Mouse (Mus musculus) cerebellum, postnatal 4 days (tissue): ENCODE results near the gene Fuom.

Experiments
- DNase-seq, 2 experiments: peaks; one replicate each; pipeline ENCODE4 v3.0.0; 2022; ENCODE audit warnings: low spot score in 2 of 2, mixed read lengths in 1 of 2

The Fuom gene

DNA sequence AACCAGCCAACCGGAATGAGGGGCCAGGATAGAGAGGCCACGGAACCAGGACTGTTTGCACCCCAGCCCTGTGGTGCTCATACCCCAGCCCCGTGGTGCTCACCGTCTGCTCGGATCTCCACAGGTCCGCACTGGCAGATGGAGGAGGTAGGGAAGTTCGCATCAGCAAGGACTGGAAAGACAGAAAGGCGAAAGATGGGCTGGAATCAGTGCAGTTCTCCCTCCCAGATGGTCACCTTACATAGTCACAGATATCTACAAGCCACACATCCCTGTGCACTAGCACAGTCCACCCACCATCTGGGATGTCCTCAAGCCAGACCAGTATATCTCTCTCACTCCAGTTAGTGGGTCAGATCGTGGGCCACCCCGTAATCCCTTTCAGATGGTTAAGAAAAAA is 743 bp downstream of the Fuom start:
- no peak for DNase-seq

DNA sequence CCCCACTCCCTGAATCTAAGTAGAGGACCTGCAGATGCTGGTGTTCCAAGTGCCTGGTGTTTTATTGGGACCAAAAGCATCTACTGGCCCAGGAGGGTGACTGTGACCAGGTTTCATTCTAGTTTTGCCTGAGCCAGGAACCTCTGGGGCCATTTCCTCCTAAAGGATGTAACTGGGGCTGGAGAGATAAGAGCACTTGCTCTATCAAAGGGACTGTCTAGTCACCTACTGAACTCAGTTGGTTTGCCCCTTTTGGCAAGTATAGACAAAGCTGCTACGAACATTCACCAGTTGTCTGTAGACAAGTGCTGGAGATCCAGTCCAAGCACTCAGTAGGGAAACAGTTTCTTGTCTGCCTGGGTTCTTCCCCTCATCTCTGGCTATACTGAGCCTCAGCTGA is 3.8 kb downstream of the Fuom start:
- no peak for DNase-seq

DNA sequence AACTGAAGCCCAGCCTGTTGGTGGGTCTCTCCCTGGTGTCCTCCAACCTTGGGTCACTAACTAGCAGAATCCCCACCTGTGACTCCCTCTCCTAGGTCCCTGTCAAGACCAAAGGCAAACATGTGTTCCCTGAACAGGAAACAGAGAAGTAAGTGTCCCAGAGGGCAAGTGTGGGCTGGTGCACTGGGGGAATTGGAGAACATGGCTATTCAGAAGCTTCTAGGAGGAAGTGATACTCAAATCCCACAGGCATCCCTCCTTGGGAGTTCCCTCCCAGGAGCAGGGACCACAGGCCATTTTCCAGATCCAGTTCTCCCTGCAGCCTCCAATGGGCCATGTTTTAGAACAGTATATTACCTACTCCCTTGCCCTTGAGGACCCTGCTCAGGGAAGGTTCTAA is 6.2 kb downstream of the Fuom start:
- DNase-seq = no peak

DNA sequence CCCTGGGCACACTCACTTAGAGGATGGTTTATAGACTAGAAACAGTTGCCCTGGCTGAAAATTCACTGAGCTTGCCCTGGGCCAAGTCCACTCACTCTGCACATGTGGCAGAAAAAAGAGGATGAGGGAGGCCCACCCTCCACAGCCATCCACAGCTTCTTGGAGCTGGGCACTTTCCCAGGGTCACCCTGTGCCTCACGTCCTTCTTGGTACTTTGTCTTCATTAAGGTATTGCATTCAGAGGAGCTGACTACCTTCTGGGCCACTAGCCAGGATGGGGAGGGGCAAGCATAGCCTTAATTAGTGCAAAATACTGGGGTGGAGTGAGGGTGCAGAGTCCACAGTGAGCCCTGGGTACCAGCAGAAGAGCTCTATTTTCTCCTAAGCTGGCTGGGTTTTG is 6.7 kb downstream of the Fuom start:
- DNase-seq = no peak

DNA sequence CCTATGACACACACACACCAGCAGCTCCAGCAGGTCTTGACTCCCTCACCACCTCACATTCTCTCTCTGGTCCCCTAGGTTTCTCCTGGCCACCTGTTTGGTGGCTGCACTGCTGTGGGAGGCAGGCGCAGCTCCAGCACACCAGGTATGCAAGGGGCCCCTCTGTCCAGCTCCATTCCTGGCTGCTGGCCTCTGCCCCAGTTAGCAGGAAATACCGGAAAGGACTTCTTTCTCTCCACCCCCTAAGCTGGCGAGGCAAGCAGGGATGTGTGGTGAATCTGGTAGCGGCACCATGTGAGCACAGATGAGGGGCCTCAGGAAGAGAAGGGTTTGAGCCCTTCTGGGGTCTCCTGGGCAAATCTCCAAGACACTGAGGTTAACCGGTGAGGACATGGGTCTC is 7.3 kb downstream of the Fuom start:
- no peak for DNase-seq

DNA sequence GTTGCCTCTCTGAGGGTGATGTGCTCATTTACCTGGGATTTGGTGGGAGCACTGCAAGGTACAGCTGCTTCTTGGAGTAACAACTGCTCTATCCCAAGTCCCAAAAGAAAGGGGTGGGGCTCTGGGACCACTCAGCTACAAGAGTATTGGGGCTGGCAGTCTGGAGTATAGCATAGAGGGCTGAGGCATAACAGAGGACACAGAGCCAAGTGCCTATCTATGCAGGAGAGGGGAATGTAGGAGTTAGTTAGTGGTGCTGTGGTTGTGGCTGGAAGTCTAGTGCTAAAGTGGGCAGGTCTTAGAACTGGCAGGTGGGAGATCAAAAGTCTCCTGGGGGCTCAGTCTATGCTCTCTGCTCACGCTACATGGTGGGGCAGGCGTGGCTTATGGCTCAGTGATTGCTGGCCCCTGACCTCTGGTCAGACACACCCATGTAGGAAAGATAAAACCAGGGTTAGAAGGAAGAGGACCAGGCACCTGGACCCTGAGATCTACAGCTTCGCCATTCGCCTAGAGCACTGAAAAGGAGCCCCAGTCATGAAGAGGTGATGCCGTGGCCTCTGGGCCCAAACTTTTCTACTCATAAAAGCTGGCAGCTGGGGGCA is 9.2 kb downstream of the Fuom start, which contains the start of gene Prap1:
Gene Prap1 (plus strand): TSS at position 472 of the 605 bp plus-strand sequence.
- DNase-seq = no peak

DNA sequence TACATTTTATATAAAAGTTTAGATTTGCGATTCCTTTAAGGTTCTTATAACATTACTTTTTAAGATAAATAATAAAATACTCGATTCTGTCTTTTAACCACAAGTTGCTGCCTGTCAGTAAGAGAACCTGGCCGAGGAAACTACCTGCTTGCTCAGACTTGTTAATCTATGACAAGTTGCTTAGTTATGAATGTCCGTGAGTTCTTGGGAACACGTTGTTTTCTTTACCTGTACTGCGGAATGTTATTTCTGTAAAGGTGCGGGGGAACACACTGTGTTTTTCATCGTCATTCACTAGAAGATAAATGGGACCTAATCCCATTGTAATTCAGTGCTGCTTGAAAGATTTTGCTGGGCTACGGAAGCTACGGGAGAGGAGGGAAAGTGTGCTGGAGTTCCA is 11.6 kb downstream of the Fuom start:
- no peak for DNase-seq

DNA sequence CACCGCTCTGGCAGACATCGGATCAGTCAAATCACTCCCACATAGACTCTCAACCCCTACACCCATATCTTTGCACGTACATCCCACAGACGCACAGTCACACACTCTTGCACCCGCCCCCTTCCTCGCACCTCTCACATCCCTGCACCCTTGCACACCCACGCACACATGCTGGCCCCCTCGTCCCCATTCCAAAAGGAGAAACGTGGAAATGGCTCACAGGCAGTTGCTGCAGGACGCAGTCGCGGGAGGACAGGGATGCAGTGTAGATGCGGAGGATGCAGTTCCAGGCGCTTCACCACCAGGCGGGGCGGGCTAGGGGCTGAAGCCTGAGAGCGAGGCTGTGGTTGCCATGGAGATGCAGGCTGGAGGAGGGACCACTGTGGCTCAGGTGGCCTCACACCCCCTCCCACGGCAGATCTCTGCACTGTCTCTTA is 20.0 kb downstream of the Fuom start, which contains the start of gene Caly:
Gene Caly (minus strand): TSS at position 307 of the 437 bp plus-strand sequence.
- DNase-seq = peak; percentile 75 to 88

DNA sequence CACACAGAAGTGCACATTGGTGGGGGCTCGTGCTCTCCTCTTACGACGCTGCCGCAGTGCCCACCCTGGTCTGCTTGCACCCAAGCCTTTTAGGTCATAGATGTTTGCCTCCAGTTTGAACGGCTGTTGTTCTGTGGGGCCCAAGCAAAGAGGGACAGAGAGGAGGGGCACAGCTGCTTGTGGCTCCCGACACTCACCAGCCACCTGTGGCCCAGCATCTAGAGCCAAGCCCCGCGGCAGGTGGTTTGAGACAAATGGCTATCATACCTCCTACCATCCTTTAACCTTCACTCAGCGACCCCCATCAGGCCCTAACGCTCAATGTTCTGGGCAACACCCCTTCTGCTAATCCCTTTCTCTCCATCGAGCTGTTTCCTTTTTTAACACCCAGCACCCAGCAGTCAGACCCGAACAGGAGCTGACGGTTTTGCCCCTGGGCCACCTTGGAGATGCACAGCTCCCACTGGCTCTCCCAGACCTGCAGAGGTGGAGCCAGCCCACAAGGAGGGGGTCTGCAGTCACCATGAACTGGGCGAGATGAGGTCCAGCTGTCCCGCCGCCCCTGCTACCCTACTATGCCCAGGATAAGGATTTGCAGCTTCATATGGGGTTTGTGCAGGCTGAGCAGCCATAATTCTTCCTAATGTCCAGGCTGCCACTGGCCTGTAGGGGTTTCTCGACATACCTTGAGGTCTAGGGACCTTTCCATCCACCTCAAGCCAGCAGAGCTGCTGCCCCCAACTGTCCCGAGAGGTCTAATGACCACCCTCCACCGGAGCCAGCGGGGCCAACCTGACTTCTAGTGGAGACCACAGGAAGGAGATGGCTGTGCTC is 20.6 kb downstream of the Fuom start:
- DNase-seq = peak in 1 of 2 experiments; percentile 32

DNA sequence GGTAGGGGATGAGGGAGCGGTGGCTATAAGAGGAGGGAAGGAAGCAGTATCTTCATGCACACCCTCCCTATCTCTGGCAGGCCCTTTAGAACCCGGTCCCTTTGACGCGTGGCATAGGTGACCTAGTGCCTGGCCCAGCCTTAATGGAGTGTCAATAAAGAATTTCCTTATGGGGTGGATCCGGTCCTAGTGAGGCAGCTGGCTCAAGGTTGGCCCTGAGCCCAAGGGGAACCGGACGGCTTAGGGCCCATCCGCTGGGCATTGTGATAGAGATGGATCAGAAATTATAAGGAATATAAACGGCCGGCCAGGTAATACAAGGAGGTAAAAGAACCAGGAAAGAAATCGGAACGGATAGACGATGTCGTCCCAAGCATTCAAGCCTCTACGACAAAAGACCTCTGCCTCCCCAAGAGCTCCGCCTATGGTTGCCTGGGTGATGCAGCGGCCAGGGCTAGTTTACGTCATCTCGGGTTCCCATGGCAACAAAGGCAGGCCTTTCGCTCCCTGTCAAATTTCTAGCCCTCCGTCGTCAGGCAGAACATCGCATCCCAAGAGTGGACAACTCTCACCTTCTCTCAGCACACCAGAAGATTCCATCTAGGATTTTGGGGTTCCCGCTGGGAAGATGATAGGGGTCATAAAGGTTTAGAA is 21.6 kb downstream of the Fuom start:
- peak; percentile 66 to 80 for DNase-seq

DNA sequence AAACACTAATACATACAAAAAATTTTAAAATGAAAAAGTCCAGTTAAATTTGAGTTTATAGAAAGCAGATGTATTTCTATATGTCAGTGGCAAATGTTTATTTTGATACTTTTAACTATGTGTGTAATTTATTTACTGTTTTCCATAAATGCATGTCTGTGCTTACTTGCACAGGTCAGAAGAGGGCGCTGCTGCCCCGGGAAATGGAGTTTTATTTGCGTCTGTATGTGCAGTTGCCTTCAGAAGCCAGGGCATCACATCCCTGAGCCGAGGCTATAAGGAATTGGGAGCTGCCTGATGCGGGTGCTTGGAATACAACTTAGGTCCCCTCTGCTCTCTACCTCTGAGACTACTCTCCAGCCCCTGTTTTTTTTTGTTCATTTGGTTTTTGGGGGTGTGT is 23.5 kb downstream of the Fuom start:
- peak; percentile 54 to 70 for DNase-seq

DNA sequence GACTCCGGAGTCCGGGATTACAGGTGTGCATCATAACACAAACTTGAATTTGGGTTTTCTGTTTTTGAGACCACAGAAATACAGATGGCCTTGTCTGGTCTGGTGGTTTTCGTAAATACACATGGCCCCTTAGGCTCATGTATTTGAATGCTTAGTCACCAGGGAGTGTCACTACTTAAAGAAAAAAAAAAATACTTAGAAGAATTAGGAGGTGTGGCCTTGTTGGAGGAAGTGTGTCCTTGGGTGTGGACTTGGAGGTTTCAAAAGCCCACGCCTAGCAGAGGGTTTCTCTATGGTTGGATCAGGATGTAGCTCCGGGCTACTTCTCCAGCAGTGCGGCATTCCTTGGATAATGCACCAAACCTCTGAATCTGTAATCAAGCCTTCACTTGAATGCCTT is 24.5 kb downstream of the Fuom start:
- DNase-seq = no peak

DNA sequence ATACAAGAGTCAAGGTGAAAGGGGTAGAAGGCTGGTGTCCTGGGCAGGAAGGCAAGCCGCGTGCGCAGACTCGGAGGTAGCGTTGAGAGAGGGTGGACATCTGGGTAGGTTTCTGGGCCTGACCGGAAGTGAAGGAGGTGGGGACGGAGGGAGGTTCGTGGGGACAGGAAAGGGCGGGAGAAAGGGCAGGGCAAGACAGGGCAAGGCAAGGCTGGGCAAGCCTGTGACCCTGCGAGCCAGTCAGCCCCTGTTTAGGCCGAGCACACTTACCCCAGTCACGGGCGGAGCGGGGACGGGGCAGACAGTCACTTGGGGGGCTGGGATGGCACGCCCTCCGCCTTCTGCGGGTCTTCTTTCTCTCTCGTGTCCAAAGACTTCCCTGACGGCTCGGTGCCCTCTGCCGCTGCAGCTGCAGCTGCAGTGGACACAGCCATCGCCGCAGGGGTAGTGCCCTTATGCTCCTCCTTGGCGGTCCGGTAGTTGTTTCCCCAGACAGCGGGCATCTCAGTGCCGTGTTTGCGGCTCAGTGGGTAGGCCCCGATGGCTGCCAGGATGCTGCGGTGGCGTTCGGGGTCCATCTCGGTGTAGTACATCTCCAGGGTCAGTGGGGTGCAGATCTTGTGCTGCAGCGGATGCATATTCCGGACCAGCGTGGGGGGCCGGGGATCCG is 32.1 kb downstream of the Fuom start:
- DNase-seq = no peak

DNA sequence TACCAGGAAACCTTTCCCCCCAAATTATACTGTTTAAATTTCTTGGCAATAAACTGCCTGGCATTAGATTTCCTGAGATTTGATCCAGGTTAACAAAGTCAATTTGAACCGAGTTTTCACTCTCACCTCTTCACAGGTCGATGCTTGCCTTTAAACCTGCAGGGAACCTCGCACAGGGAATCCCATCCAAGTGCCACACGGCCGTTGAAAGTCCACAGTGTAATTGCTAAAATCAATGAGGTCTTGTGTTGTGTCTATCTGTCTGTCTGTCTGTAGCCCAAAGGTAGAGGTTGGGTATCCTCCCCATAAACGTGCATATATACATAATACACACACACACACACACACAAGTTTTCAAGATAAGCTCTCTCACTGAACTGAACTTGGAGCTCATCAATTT is 34.8 kb downstream of the Fuom start:
- no peak for DNase-seq

DNA sequence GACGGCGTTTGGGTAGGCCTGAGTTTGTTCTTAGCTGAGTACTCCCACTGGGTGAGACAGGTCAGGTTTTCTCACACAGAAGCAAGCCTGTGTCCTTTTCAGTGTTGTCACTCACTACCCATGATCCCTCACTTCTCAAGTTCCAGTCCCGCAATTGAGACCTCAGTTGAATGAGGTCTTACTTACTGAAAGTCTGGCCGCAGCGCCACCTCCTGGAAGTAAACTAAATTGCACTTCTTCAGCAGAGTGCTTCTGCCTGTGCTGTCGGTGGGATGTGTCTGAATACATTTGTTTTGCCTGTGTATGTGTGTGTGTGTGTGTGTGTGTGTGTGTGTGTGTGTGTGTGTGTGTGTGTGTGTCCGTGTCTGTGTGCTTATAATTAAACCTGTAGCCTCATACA is 39.1 kb downstream of the Fuom start:
- peak; percentile 62 to 81 for DNase-seq

DNA sequence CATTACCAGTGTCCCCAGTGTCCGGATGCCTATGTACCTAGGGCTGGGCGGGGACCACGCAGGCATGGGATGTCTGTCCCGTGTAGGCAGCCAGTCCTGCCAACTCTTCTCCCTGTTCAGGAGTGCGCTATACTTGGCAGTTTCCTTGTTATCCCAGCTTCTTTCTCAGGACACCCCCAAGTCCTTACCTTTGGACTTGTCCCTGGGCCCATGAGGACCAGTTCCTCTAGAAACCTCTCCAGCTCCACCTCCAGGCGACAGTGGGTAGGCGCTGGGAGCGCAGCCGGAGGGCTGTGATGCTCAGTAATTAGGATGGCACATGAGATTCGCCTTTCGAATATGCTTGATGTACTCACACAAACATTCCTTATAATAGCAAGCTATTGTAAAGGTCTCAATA is 39.9 kb downstream of the Fuom start:
- DNase-seq = no peak

DNA sequence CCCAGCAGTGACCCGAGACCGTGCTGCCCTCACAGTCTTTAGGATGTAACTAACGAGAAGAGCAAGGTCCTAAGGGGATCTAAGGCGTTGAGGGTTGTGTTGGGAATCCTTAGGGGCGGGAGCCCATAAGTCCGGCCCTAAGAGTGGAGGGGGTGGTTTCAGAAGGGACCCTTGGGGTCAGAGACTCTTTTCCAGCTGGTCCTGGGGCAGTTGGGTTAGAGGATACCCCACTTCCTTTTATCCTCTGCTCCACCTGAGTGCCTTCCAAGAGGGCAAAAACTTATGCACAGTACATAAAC is 40.5 kb downstream of the Fuom start:
- no peak for DNase-seq

DNA sequence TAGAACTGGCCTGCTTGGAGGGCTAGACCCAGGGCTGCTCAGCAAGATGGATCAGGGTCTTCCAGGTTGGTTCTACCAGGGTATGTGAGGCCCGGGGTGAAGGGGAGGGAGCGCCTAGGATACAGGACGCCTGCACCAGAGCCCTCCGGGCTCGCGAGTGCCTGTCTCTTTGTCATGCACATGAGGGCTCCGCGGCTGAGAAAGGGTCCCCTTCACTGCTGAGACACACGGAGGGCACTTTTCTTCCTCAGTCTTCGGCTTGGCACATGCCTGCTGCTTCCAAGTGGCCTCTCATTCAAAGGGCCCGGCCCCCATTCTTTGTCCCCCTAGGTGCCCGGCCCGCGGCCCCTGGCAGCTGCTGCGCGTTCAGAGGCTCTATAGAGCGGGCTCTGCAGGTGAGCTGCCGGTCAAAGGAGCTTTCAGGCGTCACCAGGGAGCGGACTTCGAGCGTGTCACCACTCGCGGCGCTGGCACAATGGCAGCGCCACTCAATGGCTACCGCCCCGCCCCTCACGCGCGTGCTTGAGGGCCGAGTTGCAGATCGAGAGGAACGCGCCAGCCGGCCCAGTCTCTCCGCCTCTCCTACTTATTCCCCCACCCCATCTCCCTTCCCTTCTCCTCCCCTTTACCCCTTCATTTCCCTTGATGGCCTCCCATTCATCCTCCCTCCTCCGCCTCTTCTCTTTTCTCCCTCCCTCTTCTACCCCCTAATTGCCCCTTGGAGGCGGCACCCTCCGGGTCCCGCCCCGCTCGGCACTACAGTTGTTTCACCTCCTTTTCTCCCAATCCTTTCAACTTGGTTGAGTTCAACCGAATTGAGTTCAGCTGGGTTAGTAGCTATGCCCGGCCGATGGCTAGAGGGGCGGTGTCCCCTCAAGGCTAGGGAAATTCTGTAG is 41.1 kb downstream of the Fuom start:
- peak in 1 of 2 experiments; percentile 36 for DNase-seq

DNA sequence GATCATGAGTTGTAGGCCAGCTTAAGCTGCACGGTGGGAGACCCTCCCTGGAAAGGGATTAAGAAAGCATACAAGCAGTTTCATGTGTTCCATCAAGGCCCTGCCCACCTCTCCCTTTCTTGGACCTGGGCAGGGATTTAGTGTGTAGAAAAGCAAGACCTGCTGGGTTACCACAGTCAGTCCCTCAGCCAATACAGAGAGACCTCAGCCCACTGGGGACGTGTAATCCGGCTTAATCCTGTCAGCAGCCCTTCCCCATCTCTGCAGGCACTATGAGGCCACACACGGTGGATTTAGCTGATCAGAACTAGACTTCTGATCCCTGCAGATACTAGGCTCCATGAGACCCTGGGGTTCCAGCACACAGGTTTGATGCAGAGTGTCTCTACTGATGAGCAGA is 42.6 kb downstream of the Fuom start:
- DNase-seq = no peak

DNA sequence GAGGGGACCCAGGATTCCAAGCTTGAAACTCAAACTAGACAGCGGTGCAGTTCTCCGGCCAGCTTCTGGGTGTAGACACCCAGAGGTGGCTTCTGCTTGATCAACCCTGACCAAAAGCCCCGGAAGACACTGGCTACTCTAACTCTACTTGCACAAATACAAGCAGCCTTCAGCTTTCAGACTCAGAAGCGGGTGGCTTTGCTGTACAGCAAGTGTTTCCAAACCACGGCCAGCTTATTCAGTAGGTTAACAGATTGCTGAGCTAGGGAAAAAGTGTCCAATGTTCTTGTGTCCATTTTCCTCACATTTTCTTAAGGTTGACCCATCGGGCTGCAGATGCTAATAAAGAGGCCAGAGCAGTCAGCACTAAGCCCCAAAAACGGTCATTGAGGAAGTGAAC is 43.7 kb downstream of the Fuom start:
- DNase-seq = no peak
